Mouse (Mus musculus) liver, embryonic 16.5 days (tissue): ENCODE results near the gene Ipo9. TPM values are rescaled to one million over a fixed set of nuclear protein-coding genes. Genes with fewer than 3 reads are reported as not detected.

Source experiments
- ATAC-seq: fragments of 200-750 bp; cut with Nextera tagmentation; 2 replicates; pipeline ENCODE4 v1.8.0; 2017; ENCODE audit warnings: low read depth, mild to moderate bottlenecking, moderate number of reproducible peaks, moderate library complexity
- H3K27ac ChIP-seq: fragments of 300-500 bp; sonication (generic); 2 replicates; pipeline ENCODE4 v1.5.1; 2014; ENCODE audit warnings: mild to moderate bottlenecking, low read length
- H3K27me3 ChIP-seq: fragments of 300-500 bp; sonication (generic); 2 replicates; pipeline ENCODE4 v1.6.1; 2014; ENCODE audit warnings: low read depth, low read length, mixed read lengths; ENCODE audit not compliant: control insufficient read depth, insufficient read depth
- H3K36me3 ChIP-seq: fragments of 300-500 bp; sonication (generic); 2 replicates; pipeline ENCODE4 v1.6.1; 2014; ENCODE audit warnings: mild to moderate bottlenecking; ENCODE audit not compliant: control insufficient read depth, insufficient read depth
- H3K4me1 ChIP-seq: fragments of 300-500 bp; sonication (generic); 2 replicates; pipeline ENCODE4 v1.6.1; 2014; ENCODE audit warnings: low read depth, low read length, mixed read lengths; ENCODE audit not compliant: control insufficient read depth
- H3K4me2 ChIP-seq: fragments of 300-500 bp; sonication (generic); 2 replicates; pipeline ENCODE4 v1.6.1; 2014; ENCODE audit warnings: low read depth, low read length, mixed read lengths
- H3K4me3 ChIP-seq: fragments of 300-500 bp; sonication (generic); 2 replicates; pipeline ENCODE4 v1.5.1; 2014; ENCODE audit warnings: low read depth, mild to moderate bottlenecking, low read length
- H3K9ac ChIP-seq: fragments of 300-500 bp; sonication (generic); 2 replicates; pipeline ENCODE4 v1.6.1; 2014; ENCODE audit warnings: low read depth, low read length
- H3K9me3 ChIP-seq: fragments of 300-500 bp; sonication (generic); replicated peaks from 2 replicates; pipeline ENCODE4 v1.6.1; 2016; ENCODE audit warnings: low read length; ENCODE audit not compliant: control insufficient read depth
- WGBS: fragments of 180-500 bp; shearing (Covaris S2); extraction: QIAGEN DNeasy Blood & Tissue Kit; methylation state at CpG from one replicate; pipeline ENCODE4 v1.1.7; 2014; ENCODE audit not compliant: insufficient replicate concordance; 5-methylcytosine and 5-hydroxymethylcytosine counted together
- polyA plus RNA-seq: library from polyadenylated mRNA; unstranded; fragments of >200 nt; fragmentation: Nextera tagmentation; extraction: Ambion mirVana; gene quantifications from 2 replicates; pipeline ENCODE4 v1.2.1, GENCODE M21; 2015

Gene Ipo9
- polyA plus RNA-seq, result 22.3 and 23.5 TPM in 2 replicates

DNA sequence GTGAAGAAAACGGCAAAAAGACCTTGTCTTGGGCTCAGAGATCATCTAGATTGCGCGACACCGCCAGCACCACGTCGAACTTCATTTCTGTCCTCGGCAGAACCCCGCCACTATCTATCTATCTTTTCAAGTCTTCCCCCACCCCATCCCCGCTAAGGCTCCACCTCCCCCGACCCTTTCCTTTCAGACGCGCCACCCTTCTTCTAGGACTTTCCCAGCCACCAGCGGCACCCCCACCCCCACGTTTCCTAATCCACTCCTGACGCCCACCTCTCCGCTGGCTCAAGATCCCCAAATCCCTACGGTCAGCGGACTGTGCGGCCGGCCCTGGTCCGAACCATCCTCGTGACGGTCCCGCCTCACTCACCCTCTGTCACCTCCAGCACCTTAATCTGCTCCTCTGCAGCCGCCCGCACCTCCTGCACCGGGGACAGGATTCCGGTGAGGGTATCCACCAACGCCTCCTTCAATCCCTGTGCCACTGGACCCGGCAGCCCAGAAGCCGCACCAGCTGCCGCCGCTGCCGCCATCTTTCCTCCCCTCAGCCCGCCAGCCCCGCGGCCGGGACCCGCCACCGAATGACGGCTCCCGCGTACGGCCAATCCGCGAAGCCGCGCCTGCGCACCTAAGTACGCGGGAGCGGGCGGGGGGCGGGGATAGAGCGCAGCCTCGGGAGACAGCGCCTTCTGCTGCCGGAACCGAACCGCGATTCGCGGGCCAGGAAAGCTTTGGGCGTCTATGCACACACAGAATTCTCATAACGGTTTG, at the start of gene Ipo9:
Ipo9 (minus strand) TSS at position 599 of the 768 bp plus-strand sequence.
- Histone ChIP-seq H3K9me3 (no peaks in the 10 kb centered on the region), H3K36me3 (no peaks in the 10 kb centered on the region), H3K4me3 (peak within 1 kb of the TSS; percentile 73), H3K4me1 (peaks cover 14% of the 10 kb centered on the region), H3K27ac (no peak within 1 kb of the TSS), H3K9ac (peak within 1 kb of the TSS; percentile 69), H3K27me3 (no peaks in the 10 kb centered on the region), H3K4me2 (peak within 1 kb of the TSS; percentile 79)
- peak; percentile 96 for ATAC-seq
- WGBS, result under 1% methylated on average over 65 of the region's 65 CpGs

DNA sequence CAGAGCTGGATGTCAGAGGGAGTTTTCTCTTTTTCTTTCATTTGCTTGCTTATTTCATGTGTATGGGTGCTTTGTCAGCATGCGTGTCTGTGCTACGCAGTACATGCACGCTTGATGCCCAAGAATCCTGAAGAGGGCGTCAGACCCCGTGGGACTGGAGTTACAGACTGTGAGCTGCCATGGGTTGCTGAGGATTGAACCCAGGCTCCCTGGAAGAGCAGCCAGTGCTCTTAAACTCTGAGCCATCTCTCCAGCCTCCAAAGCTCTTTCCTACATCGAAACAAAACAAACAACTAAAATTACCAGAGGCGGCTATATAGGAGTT, 45.2 kb upstream of the Ipo9 start:
- Histone ChIP-seq H3K36me3 (no peaks in the 10 kb centered on the region), H3K9me3 (no peaks in the 10 kb centered on the region), H3K9ac (no peak overlapping the region), H3K4me2 (no peak overlapping the region), H3K4me3 (no peak overlapping the region), H3K27me3 (no peaks in the 10 kb centered on the region), H3K4me1 (no peaks in the 10 kb centered on the region), H3K27ac (no peak overlapping the region)
- 72% methylated on average over 7 of the region's 7 CpGs for WGBS
- no peak for ATAC-seq

DNA sequence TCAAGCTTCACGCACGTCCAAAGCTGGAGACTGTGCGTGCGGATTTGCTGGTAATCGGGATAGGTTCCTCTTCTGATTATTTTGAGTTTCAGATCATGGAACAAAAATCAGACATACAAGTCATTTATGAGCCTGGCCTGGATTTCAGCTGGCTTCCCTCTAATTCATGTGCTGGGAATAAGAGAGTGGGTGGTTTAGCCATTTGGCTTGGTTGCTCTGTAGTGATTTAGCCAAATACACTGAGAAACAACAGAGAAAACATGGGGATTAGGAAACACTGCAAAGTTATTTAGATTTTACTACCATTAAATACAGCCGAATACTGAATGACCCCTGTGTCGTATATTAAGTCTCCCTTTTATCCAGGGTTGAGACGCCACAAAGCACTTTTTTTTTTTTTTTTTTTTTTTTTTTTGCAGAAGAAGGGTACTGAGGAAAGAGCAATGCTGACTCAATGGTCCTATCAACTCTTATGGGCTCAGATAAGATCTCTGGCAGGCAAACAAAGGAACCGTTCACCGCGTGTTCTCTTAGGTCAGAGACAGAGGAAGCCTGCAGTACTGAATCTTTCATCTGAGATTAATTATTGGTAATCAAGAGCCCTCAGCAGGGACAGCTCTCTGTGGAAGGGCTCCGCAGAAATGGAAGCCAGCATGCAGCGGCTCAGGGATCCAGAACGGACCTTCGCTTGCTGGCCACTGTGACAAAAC, 44.7 kb upstream of the Ipo9 start:
- Histone ChIP-seq H3K4me3 (no peak overlapping the region), H3K9me3 (no peaks in the 10 kb centered on the region), H3K4me2 (no peak overlapping the region), H3K9ac (no peak overlapping the region), H3K4me1 (no peaks in the 10 kb centered on the region), H3K27me3 (no peaks in the 10 kb centered on the region), H3K36me3 (no peaks in the 10 kb centered on the region), H3K27ac (no peak overlapping the region)
- ATAC-seq, result no peak
- 70% methylated on average over 15 of the region's 15 CpGs for WGBS

DNA sequence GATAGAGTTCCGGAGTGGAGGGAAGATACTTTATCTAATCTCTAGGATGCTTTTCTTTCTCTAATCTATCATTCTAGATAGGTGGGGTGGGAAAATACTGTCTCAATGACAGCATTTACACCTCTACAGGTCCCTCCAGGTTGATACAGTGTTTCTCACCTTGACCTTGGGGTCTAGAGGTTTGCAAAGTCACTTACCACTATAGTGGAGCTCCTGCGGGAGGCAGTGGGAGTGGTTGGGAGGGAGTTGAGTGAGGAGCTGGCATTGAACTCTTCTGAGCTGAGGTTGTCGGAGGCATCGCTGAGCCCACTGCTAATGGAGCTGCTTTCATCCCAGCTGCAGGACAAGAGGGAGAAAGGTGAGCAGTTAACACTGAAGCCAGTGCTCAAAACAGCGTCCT, 42.2 kb upstream of the Ipo9 start:
- no peak overlapping the region for H3K4me3 ChIP-seq
- no peaks in the 10 kb centered on the region for H3K36me3 ChIP-seq
- ATAC-seq, result no peak
- no peaks in the 10 kb centered on the region for H3K9me3 ChIP-seq
- H3K4me2 ChIP-seq, result no peak overlapping the region
- no peaks in the 10 kb centered on the region for H3K4me1 ChIP-seq
- no peaks in the 10 kb centered on the region for H3K27me3 ChIP-seq
- H3K9ac ChIP-seq, result no peak overlapping the region
- H3K27ac ChIP-seq, result no peak overlapping the region
- 68% methylated on average over 5 of the region's 5 CpGs for WGBS

DNA sequence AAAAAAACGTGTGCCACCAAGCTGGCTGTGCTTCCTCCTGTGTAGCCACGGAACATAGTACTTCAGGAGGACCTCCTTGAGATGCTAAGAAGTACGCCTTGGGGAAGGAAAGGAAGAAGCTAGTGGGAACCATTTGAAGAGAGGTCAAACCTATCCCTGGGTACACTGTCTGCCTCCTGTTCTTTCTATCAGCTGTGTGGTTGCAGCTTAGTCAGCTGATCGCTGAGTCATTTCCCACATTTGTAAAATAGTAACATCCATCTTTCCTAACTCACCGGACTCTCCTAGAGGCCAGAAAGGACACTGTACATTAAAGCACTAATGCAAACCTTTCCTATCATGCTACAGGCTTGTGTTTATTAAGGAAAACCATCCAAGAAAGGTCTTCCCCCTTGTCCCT, 41.4 kb upstream of the Ipo9 start:
- H3K27me3 ChIP-seq, result no peaks in the 10 kb centered on the region
- no peak for ATAC-seq
- WGBS, result 49% methylated on average over 5 of the region's 5 CpGs

DNA sequence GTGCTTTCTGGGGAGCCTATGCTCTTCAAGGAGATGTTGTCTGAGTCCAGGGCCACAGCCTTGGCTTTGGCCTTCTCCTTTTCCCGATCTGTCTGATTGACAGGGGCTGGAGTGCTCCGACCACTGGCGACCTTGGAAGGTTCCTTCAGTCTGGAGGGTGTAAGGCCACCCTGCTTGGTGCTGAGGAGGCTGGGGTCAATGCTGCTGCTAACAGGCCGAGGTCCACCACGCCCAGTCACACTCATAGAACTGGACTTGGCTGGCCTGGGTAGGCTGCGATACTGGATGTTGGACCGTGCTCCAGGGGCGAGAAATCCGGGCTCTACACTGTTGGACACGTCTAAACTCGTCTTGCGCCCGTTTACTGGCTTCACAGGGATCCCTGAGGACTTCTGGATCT, 40.2 kb upstream of the Ipo9 start:
- no peak overlapping the region for H3K9ac ChIP-seq
- H3K4me2 ChIP-seq, result no peak overlapping the region
- H3K4me1 ChIP-seq, result no peaks in the 10 kb centered on the region
- H3K4me3 ChIP-seq, result no peak overlapping the region
- 72% methylated on average over 13 of the region's 13 CpGs for WGBS
- no peaks in the 10 kb centered on the region for H3K36me3 ChIP-seq
- H3K27me3 ChIP-seq, result no peaks in the 10 kb centered on the region
- no peaks in the 10 kb centered on the region for H3K9me3 ChIP-seq
- ATAC-seq, result no peak
- no peak overlapping the region for H3K27ac ChIP-seq

More for the DNA sequence above, 41.4 kb upstream of the Ipo9 start:
- no peak overlapping the region for H3K9ac ChIP-seq
- no peak overlapping the region for H3K27ac ChIP-seq
- H3K4me1 ChIP-seq, result no peaks in the 10 kb centered on the region
- H3K4me3 ChIP-seq, result no peak overlapping the region
- H3K4me2 ChIP-seq, result no peak overlapping the region
- no peaks in the 10 kb centered on the region for H3K9me3 ChIP-seq
- H3K36me3 ChIP-seq, result no peaks in the 10 kb centered on the region

DNA sequence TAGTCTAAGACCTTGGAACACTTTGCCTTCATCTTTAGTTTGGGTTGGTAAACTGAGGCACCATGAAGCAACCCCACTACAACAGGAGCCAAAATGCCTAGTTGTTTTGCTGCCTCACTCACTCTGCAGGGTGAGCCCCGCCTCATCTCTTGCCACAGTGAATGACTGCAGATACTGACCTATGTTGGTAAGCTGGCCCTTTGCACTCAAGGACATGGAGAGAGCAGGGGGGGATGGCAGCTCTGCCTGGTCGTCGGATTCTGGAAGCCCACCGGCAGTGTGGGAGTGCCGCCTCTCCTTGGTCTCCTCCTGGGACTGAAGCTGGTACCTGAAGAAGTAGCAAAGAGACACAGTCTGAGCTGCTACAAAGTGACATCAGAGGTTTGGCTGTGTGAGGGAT, 37.2 kb upstream of the Ipo9 start:
- H3K27ac ChIP-seq, result no peak overlapping the region
- ATAC-seq, result no peak
- H3K9me3 ChIP-seq, result no peaks in the 10 kb centered on the region
- no peak overlapping the region for H3K9ac ChIP-seq
- no peaks in the 10 kb centered on the region for H3K36me3 ChIP-seq
- H3K4me3 ChIP-seq, result no peak overlapping the region
- WGBS, result 82% methylated on average over 5 of the region's 5 CpGs
- no peaks in the 10 kb centered on the region for H3K4me1 ChIP-seq
- H3K4me2 ChIP-seq, result no peak overlapping the region
- no peaks in the 10 kb centered on the region for H3K27me3 ChIP-seq

DNA sequence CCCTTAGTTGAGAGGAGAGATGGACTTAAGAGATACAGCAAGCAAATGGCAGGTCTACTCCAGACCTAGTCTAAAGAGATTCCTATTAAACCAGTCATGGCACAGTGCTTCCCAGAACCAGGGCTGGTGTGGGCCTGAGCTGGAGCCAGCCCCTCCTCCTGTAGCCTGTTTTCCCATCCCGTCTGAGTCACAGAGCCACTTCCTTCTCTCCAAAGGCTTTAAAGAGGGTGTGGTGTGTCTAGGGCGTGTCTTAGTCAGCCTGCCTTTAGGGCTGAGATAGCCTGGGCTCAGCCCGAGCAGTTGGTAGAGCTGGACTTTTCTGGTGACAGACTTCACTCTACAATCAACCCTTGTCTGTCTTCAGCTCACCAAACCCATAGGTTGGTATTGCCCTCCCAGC, 36.6 kb upstream of the Ipo9 start:
- no peak overlapping the region for H3K27ac ChIP-seq
- no peaks in the 10 kb centered on the region for H3K4me1 ChIP-seq
- no peaks in the 10 kb centered on the region for H3K36me3 ChIP-seq
- H3K9ac ChIP-seq, result no peak overlapping the region
- ATAC-seq, result no peak
- no peaks in the 10 kb centered on the region for H3K9me3 ChIP-seq
- 25% methylated on average over 3 of the region's 3 CpGs for WGBS
- no peaks in the 10 kb centered on the region for H3K27me3 ChIP-seq
- H3K4me2 ChIP-seq, result no peak overlapping the region
- no peak overlapping the region for H3K4me3 ChIP-seq

DNA sequence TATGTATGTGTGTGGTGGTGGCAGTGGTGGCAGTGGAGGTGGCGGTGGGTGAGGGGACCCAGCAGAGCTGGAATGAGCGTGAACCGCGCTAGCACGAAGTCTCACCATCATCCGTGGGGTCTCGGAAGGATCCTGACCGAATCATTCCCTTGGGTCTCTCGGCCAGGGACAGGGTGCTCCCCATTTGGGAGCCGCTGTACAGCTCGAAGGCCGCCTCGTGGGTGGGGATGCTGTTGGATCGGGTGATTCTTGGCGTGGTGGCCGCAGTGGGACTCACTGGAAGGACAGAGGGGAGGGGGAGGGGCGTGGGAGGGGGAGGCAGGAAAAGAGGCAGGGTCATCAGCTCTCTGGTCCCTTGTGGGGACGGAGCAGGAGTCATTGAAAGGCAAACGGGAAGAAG, 35.4 kb upstream of the Ipo9 start:
- Histone ChIP-seq H3K36me3 (no peaks in the 10 kb centered on the region), H3K27ac (no peak overlapping the region), H3K9ac (no peak overlapping the region), H3K9me3 (no peaks in the 10 kb centered on the region), H3K4me3 (no peak overlapping the region), H3K4me2 (no peak overlapping the region), H3K4me1 (no peaks in the 10 kb centered on the region), H3K27me3 (no peaks in the 10 kb centered on the region)
- ATAC-seq, result no peak
- 77% methylated on average over 19 of the region's 19 CpGs for WGBS
